Mouse (Mus musculus) cortical plate, adult 2 months (tissue): ENCODE data around the gene Cdh5. TPM values are rescaled to one million over a fixed set of nuclear protein-coding genes. Genes with fewer than 3 reads are reported as not detected.

Experiments used
- H3K27ac ChIP-seq: fragments of 200-500 bp; 2 replicates; pipeline ENCODE4 v1.5.1; 2012; ENCODE audit warnings: low read length, control low read depth, inconsistent platforms; ENCODE audit not compliant: insufficient read depth
- H3K4me1 ChIP-seq: fragments of 200-500 bp; 2 replicates; pipeline ENCODE4 v1.6.1; 2011; ENCODE audit warnings: low read length; ENCODE audit not compliant: control insufficient read depth, insufficient read depth
- H3K4me3 ChIP-seq: fragments of 200-500 bp; 2 replicates; pipeline ENCODE4 v1.5.1; 2011; ENCODE audit warnings: mild to moderate bottlenecking, low read length, control low read depth; ENCODE audit not compliant: insufficient read depth
- CTCF ChIP-seq: fragments of 200-500 bp; IDR thresholded peaks from 2 replicates; pipeline ENCODE4 v1.5.1; 2011; ENCODE audit warnings: mild to moderate bottlenecking, control low read depth, low read length; ENCODE audit not compliant: insufficient read depth; ENCODE audit errors: extremely low read depth
- POLR2A ChIP-seq: fragments of 200-500 bp; IDR thresholded peaks from 2 replicates; pipeline ENCODE4 v1.6.1; 2011; ENCODE audit warnings: mild to moderate bottlenecking, low read length, control low read depth; ENCODE audit not compliant: insufficient read depth; ENCODE audit errors: extremely low read depth
- polyA plus RNA-seq: library from polyadenylated mRNA; depleted of rRNA; stranded (reverse); fragments of >200 nt; gene quantifications from 2 replicates; pipeline ENCODE4 v1.2.3, GENCODE M21; 2012; rRNA removed

Cdh5 gene
- polyA plus RNA-seq, 1 experiment, result 11.7 TPM

- no peak overlapping the region for H3K27ac ChIP-seq
- H3K4me3 ChIP-seq, result no peak overlapping the region
- TF ChIP-seq CTCF (no peak), POLR2A (no peak)
- H3K4me1 ChIP-seq, result no peaks in the 10 kb centered on the region
These were observed 85.4 kb downstream of the Cdh5 start for GRCm38 (mm10) chr8:104186827-104187226.

GRCm38 (mm10) chr8:104187622-104188021 is 86.2 kb downstream of the Cdh5 start:
- no peak overlapping the region for H3K4me3 ChIP-seq
- TF ChIP-seq POLR2A (no peak), CTCF (no peak)
- no peak overlapping the region for H3K27ac ChIP-seq
- H3K4me1 ChIP-seq, result no peaks in the 10 kb centered on the region

- Histone ChIP-seq H3K27ac (no peak overlapping the region), H3K4me1 (no peaks in the 10 kb centered on the region), H3K4me3 (no peak overlapping the region)
- TF ChIP-seq POLR2A, result no peak
- TF ChIP-seq CTCF, result no peak
These were observed 87.0 kb downstream of the Cdh5 start for GRCm38 (mm10) chr8:104188459-104188858.

GRCm38 (mm10) chr8:104190777-104191468 is 89.5 kb downstream of the Cdh5 start:
- Histone ChIP-seq H3K4me1 (no peaks in the 10 kb centered on the region), H3K27ac (no peak overlapping the region), H3K4me3 (no peak overlapping the region)
- no peak for TF ChIP-seq POLR2A
- TF ChIP-seq CTCF, result no peak

GRCm38 (mm10) chr8:104191496-104191895 is 90.1 kb downstream of the Cdh5 start:
- Histone ChIP-seq H3K4me1 (no peaks in the 10 kb centered on the region), H3K4me3 (no peak overlapping the region), H3K27ac (no peak overlapping the region)
- TF ChIP-seq POLR2A (no peak), CTCF (no peak)

Other genes with a start within 250 kb of the Cdh5 start
- gene Bean1, start 68.8 kb downstream of the Cdh5 start, polyA plus RNA-seq, result 24.7 and 25.0 TPM in 2 replicates
- gene Tk2, start 146.9 kb downstream of the Cdh5 start, polyA plus RNA-seq, result 46.7 and 48.6 TPM in 2 replicates
- 11.4 and 12.4 TPM in 2 replicates for gene Cklf, start 149.2 kb downstream of the Cdh5 start, polyA plus RNA-seq
- not detected in 2 replicates for gene Cmtm2a, start 191.6 kb downstream of the Cdh5 start, polyA plus RNA-seq
- not detected in 2 replicates for gene Gm45711, start 208.5 kb downstream of the Cdh5 start, polyA plus RNA-seq
- not detected in 2 replicates for gene Cmtm1, start 208.5 kb downstream of the Cdh5 start, polyA plus RNA-seq
- not detected in 2 replicates for gene Gm11020, start 219.9 kb downstream of the Cdh5 start, polyA plus RNA-seq
- gene Cmtm2b, start 220.6 kb downstream of the Cdh5 start, polyA plus RNA-seq, result not detected in 2 replicates
- gene Cmtm3, start 237.8 kb downstream of the Cdh5 start, polyA plus RNA-seq, result 19.8 and 20.4 TPM in 2 replicates